In genomic region chr7:130319799-130320556, GRCm38 (mm10) we compare ENCODE assay signal across 9 mouse cellular contexts.
A peak's percentile ranks its signal among the peaks of the same experiment; 100 is the strongest.
DNase-seq lines count a peak whose midpoint lies in the region; ATAC-seq and TF ChIP-seq lines count a peak whose summit lies in the region.
"Had no signal": no experiment of that assay in that cellular context is flagged by ENCODE, and none has a peak within 500 bp of the region (broad histone marks: within the 10 kb centered on the region; RNA-seq: fewer than 3 reads in every experiment).

No protein-coding gene starts in this region.

- no peaks in the 10 kb centered on the region for H3K4me1 ChIP-seq in kidney, adult 2 months (ENCODE audit: control insufficient read depth, insufficient read depth, low read length)
- peaks cover 16% of the 10 kb centered on the region for H3K4me1 ChIP-seq in embryonic facial prominence, embryonic 10.5 days
- H3K4me1 ChIP-seq in intestine, embryonic 16.5 days (ENCODE audit: control insufficient read depth, insufficient read depth, low read length): peaks cover 8% of the 10 kb centered on the region; the same call in 1 of the 2 replicates
- peaks cover 8% of the 10 kb centered on the region; the same call in 1 of the 2 replicates for H3K4me1 ChIP-seq in lung, embryonic 14.5 days (ENCODE audit: insufficient read depth)

- no peaks in the 10 kb centered on the region for H3K27me3 ChIP-seq in kidney, adult 2 months (replicated peaks; ENCODE audit: control insufficient read depth, insufficient read depth, low read length)
- no peaks in the 10 kb centered on the region; the same call in 1 of the 2 replicates for H3K27me3 ChIP-seq in embryonic facial prominence, embryonic 10.5 days (replicated peaks; ENCODE audit: low read depth, poor library complexity, severe bottlenecking)
- no peaks in the 10 kb centered on the region for H3K27me3 ChIP-seq in intestine, embryonic 16.5 days (replicated peaks; ENCODE audit: control insufficient read depth, insufficient read depth, low read length)
- H3K27me3 ChIP-seq in lung, embryonic 14.5 days (ENCODE audit: insufficient read depth, low read length): no peaks in the 10 kb centered on the region

- H3K4me3 ChIP-seq in kidney, adult 2 months (ENCODE audit: insufficient read depth, low read depth, low read length): no peak overlapping the region
- no peak overlapping the region for H3K4me3 ChIP-seq in embryonic facial prominence, embryonic 10.5 days
- no peak overlapping the region for H3K4me3 ChIP-seq in intestine, embryonic 16.5 days (ENCODE audit: low read length)
- H3K4me3 ChIP-seq in lung, embryonic 14.5 days (ENCODE audit: low read depth, low read length): no peak overlapping the region
- H3K4me3 ChIP-seq: erythroblast, embryonic 14.5 days had no signal

- no peak for TF ChIP-seq CTCF in kidney, adult 2 months (conservative IDR thresholded peaks at IDR 0.05; ENCODE audit: insufficient read depth, insufficient read length, low read depth, low read length)
- no peak for TF ChIP-seq CTCF in lung, embryonic 14.5 days (IDR thresholded peaks at IDR 0.05; ENCODE audit: low read depth)

- no peak overlapping the region for H3K9ac ChIP-seq in intestine, embryonic 16.5 days (ENCODE audit: low read depth, low read length)
- H3K9ac ChIP-seq in lung, embryonic 14.5 days: no peak overlapping the region

- peak; percentile 76 for ATAC-seq in intestine, embryonic 16.5 days
- ATAC-seq in lung, embryonic 14.5 days (ENCODE audit: insufficient read depth): peak; percentile 87
- no peak for ATAC-seq in monocyte, adult 5-6 weeks (replicated peaks; ENCODE audit: insufficient number of reproducible peaks, low FRiP score, low TSS enrichment, poor library complexity, severe bottlenecking)

- no peak overlapping the region for H3K4me2 ChIP-seq in intestine, embryonic 16.5 days (ENCODE audit: low read depth, low read length)
- no peak overlapping the region for H3K4me2 ChIP-seq in lung, embryonic 14.5 days

- 35% methylated on average over 8 of the region's 8 CpGs for WGBS in kidney, adult 2 months
- WGBS in embryonic facial prominence, embryonic 10.5 days: 56% methylated on average over 8 of the region's 8 CpGs
- WGBS in intestine, embryonic 16.5 days: 28% methylated on average over 8 of the region's 8 CpGs
- WGBS in lung, embryonic 14.5 days: 23% methylated on average over 8 of the region's 8 CpGs

- H3K9me3 ChIP-seq in embryonic facial prominence, embryonic 10.5 days: no peaks in the 10 kb centered on the region
- H3K9me3 ChIP-seq in intestine, embryonic 16.5 days (ENCODE audit: control insufficient read depth, low read length): no peaks in the 10 kb centered on the region
- no peaks in the 10 kb centered on the region for H3K9me3 ChIP-seq in lung, embryonic 14.5 days (ENCODE audit: low read depth, low read length)

- no peak overlapping the region for H3K27ac ChIP-seq in kidney, adult 2 months (ENCODE audit: insufficient read depth, low read depth, low read length)
- peak overlapping the region; percentile 70 for H3K27ac ChIP-seq in embryonic facial prominence, embryonic 10.5 days (replicated peaks)
- peak overlapping the region; percentile 59 for H3K27ac ChIP-seq in intestine, embryonic 16.5 days (ENCODE audit: low read length)
- H3K27ac ChIP-seq in lung, embryonic 14.5 days (ENCODE audit: low read depth): peak overlapping the region; percentile 71

- no peak for TF ChIP-seq POLR2A in kidney, adult 2 months (IDR thresholded peaks at IDR 0.05; ENCODE audit: low read depth, low read length)

- H3K36me3 ChIP-seq in kidney, adult 2 months (ENCODE audit: control insufficient read depth, insufficient read depth, low read length): no peaks in the 10 kb centered on the region
- H3K36me3 ChIP-seq in embryonic facial prominence, embryonic 10.5 days (replicated peaks): no peaks in the 10 kb centered on the region
- no peaks in the 10 kb centered on the region for H3K36me3 ChIP-seq in intestine, embryonic 16.5 days (ENCODE audit: control insufficient read depth, insufficient read depth, low read length)
- no peaks in the 10 kb centered on the region for H3K36me3 ChIP-seq in lung, embryonic 14.5 days (ENCODE audit: insufficient read depth)

- DNase-seq in kidney, adult 2 months: peak; percentile 16
- DNase-seq in kidney, adult 18-20 months: no peak
- peak; percentile 43 for DNase-seq in embryonic facial prominence, embryonic 10.5 days (ENCODE audit: low spot score)
- DNase-seq in gastrocnemius, postnatal 4 days (ENCODE audit: low spot score in 2 of 2): peak; percentile 40 to 65
- peak; percentile 83 for DNase-seq in lung, embryonic 14.5 days
- peak; percentile 64 for DNase-seq in ovary, postnatal 36 days (ENCODE audit: low spot score)
